Mouse (Mus musculus) urinary bladder, postnatal 10 days (tissue): Measurements from ENCODE around the gene Colgalt1.

Experiments
- DNase-seq: peaks from one replicate; pipeline ENCODE4 v3.0.0; 2022; ENCODE audit warnings: low spot score

The Colgalt1 gene

DNA sequence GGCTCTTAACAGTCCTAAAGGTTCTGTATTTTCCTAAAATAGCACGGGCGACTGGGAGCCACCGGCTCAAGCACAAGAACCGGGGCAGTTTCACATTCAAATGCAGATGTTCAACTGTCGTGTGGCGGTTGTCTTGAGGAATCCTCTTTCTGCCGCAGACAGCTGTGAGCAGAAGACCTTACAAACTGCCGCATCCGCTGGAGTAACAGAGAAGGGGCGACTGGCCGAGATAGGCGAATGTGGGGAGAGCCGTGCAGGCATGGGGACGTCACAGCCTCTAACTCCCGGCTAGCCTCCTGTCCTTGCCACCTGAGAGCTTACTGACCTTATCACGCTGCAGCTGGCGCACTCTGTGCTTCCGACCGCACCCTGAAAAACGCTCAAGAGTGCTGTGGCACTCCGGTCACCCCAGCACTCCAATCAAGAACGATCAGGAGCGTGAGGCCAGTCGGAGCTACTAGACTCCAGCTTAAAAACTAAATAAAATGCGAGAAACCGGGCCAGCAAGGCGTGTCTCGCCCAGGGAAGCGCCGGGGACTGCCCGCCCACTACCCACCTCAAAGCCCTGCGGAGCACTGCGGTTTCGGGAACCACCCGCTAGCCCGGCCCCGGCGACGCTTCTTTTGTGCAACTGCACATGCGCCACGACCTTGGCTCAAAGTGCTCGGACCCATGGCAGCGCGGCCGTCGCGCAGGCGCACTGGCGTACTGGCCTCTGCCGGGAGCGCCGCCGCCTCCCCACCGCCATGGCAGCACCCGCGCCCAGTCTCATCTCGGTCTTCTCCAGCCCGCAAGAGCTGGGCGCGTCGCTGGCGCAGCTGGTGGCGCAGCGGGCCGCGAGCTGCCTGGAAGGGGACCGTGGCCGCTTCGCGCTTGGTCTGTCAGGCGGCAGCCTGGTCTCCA, 19.1 kb upstream of the Colgalt1 start, which contains the start of gene Pgls:
Gene Pgls, plus strand, starts transcription at position 706 of the 903 bp plus-strand sequence.
- DNase-seq, result peak; percentile 85

DNA sequence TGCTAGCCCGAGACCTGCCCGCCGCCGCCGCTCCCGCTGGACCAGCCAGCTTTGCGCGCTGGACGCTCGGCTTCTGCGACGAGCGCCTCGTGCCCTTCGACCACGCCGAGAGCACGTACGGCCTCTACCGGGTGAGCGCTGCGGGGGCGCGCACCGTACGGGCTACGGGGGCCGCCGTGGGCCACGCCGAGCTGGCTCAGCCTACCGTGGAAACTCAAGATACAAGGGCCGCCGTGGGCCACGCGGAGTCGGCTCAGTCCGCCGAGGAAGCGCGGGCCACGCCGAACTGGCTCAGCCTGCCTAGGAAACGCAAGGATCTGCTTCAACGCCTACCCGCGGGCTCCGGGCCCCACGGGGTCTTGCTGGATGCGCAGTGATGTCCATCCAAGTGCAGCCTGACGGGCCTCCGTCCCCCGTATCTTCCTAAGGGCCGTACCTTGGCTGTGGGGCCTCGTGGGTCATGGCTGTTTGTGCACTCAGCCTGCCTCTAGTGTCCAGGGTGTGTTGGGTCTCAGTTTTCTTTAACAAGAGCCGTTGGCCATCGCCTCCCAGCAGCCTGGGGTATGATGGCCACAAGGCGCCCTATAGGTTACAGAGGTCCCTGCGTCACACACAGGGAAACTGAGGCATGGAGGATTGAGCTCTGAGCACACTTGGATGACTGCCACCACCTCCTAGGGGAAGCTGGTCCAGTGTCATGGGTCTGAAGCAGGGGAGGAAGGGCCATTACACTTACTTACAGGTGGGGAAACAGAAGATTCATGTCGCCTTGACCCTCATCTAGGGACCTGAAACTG, 18.2 kb upstream of the Colgalt1 start:
- DNase-seq, result no peak

DNA sequence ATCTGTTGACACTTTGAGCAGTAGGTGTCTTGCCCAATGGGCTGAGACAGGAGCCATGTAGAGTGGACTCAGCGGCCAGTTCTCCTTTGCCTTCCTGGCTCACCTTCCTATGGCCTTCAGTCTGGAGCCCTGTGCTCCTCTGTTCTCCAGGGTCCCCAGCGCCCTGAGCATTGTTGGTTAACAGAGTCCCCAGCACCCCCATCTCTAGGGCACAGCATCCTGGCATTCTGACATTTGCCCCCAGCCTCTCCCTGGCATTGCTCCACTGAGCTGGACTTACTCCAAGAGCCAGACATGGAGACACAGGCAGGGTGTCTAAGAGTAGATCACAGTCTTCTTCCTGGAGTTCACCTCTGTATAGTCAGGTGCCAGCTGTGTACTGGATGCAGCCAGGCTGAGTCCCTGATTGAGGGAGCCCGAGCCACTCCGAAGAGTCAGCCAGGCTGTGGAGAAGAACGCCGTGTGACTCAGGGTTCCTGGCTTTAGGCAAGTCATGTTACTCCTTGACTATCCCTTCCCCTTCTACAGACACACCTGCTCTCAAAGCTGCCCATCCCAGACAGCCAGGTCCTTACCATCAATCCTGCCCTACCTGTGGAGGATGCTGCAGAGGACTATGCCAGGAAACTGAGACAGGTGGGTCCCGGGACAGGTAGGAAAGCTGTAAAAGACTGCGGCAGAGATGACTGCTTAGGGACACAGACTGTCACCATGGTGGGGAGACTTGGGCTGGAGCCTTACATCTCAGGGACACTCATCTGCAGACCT, 17.1 kb upstream of the Colgalt1 start:
- DNase-seq, result no peak

DNA sequence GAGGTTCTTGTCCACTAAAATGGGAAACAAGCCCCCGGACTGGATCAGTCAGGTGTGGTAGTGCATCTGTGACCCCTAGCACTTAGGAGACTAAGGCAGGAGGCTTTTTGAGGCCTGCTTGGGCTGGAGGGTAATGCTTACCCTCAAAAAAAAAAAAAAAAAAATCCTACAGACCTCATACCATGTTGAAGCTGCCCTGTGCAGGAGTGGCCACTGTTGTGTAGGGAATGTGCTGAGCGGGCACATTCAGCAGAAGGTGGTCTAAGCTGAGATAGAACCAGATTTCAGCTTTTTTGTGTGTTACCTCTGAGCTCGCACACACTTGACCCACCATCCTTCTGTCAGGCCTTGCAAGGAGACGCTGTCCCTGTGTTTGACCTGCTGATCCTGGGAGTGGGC, 16.5 kb upstream of the Colgalt1 start:
- no peak for DNase-seq

DNA sequence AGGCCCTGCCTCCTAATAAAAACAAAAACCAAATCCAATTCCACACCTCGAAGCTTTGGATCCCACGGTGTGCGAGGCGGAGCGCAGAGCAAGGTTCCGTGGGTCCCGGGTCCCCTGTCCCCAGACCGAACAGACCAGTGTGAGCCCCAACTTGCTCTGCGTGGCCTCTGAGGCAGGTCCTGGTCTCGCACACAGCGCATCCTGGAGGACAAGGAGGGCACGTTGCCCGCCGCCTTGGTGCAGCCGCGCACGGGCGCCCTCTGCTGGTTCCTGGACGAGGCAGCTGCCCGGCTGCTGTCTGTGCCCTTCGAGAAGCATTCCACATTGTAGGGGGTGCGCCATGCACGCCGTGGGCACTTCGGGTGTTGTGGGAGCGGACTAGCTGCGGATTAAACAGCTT, 14.9 kb upstream of the Colgalt1 start:
- peak; percentile 65 for DNase-seq

- DNase-seq, result no peak
Measured at GRCm38 (mm10) chr8:71596384-71596783, 14.4 kb upstream of the Colgalt1 start.

- DNase-seq, result no peak
Measured at GRCm38 (mm10) chr8:71596798-71597197, 14.0 kb upstream of the Colgalt1 start.

DNA sequence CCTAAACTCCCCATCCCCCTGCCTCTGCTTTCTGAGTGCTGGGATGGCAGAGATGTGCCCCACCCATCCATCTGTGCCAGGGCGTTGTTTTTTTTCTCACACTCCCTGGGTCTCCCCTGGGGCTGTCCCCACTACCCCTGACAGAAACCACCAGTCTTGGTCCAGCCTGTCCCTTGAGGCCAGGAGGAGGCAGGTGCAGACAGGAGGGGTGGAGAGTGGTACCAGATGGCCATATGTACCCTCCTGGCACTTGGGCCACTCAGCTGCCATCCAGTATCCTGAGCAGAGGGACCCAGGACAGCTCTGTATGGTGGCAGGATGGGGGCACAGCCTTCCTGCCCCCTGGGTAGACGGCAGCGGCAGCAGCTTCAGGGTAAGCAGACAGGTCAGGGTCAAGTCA, 13.3 kb upstream of the Colgalt1 start, which contains the start of gene Fam129c:
Gene Fam129c, plus strand, starts transcription at position 198 of the 400 bp plus-strand sequence.
- no peak for DNase-seq

DNA sequence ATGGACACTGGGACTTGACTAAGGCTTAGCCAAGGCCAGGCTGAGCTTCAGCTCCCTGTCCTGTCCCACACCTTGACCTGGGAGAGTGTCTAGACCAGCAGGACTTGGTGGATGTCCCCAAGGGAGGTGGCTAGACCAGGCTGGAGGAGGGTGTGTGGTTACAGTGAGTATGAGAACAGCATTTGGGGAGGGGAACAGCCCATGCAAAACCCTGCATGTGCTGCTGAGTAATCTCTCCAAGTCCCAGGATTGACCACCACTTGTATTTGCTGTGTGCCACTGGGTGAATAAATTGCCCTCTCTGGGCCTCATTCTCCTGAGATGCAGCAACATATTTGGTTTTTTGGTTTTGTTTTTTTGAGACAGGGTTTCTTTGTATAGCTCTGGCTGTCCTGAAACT, 12.4 kb upstream of the Colgalt1 start:
- DNase-seq, result no peak

GRCm38 (mm10) chr8:71598841-71599240, 12.0 kb upstream of the Colgalt1 start:
- no peak for DNase-seq

DNA sequence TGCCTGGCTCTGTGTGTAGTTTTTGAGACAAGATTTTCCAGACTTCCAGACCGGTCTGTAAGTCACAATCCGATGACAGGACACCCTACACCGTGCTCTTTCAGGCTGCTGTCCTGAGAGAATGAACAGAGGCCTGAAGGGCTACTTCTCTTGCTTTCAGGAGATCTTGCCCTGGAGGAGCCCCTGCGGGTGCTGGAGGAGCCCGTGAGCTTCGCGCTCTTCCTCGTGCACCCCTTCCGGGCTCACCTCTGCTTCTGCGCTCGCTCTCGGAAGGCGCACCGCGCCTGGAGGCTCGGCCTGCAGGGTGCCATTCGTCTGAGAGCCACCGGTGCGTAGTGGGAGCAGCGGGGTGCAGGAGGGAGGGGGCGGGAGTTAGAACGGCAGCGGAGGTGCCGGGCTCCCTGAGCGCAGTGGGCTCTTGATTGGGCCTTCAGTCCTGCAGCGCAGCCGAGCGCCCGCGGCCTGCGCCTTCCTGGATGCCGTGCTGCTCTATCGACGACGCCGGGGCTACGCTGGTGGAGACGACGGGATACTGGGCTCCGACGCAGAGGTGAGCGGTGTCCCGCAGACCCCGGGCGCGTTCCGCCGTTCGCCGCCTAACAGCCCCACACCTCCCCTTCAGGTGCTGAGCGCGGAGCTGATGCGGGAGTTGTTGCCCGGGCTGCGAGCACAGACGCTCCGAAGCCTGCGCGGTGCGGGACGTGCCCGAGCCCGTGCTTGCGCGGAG, 8.7 kb upstream of the Colgalt1 start:
- DNase-seq, result no peak

GRCm38 (mm10) chr8:71602666-71603334, 8.0 kb upstream of the Colgalt1 start:
- DNase-seq, result peak; percentile 45

DNA sequence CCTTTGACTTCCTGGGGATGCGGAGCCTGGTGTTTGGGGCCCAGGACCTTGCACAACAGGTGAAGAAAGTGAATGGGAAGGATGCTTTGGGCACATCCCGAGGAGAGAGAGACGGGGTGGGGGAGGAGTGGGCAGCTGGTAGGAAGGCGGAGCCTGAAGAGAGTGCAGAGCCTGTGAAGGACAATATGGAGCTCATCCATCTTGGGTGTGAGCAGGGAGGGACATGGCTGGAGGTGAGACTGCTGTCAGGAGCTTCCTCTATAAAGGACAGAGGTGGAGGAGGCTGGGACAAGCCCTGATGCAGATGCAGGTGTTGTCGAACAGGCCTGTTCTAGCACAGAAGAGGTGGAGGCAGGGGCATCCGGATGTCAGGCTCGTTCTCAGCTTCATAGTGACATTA, 6.8 kb upstream of the Colgalt1 start:
- no peak for DNase-seq

DNA sequence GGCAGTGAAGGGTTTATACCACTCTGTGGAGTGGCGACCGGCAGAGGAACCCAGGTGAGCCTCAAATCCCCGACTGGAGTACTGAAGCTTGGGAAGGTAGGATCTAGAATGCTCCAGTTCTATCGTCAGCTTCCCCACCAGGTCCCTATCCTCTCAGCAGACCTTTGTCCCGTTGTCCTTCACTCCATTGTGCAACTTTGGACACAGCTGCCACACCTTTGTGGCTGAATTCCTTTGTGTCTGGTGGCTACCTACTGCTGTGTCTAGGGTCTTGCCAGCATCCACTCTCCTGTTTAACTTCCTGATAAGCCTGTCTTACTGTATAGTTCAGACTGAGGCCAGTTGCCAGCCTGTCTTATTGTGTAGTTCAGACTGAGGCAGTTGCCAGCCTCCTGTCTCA, 1.3 kb downstream of the Colgalt1 start:
- DNase-seq, result no peak

GRCm38 (mm10) chr8:71613418-71613817, 2.6 kb downstream of the Colgalt1 start:
- no peak for DNase-seq

- DNase-seq, result no peak
Measured at GRCm38 (mm10) chr8:71619786-71620185, 9.0 kb downstream of the Colgalt1 start.

- no peak for DNase-seq
Measured at GRCm38 (mm10) chr8:71625088-71625487, 14.3 kb downstream of the Colgalt1 start.

DNA sequence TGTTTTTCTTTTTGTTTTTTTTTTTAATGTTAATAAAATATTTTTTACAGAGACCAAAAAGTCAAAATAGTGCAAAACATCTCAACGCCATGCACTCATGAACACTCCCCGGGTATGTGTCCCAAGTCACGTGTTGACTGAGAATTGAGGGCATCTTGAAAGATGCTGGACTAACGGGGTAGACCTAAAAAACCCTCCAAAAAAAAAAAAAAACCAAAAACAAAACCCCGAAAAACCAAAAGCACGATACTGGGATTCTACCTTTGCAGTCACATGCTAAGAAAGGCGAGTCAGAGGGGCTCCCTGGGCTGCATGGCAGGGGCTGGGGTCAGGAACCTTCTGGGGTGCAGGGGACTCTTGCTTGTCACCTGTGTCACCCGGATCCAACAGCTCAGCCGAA, 16.0 kb downstream of the Colgalt1 start:
- DNase-seq, result no peak

DNA sequence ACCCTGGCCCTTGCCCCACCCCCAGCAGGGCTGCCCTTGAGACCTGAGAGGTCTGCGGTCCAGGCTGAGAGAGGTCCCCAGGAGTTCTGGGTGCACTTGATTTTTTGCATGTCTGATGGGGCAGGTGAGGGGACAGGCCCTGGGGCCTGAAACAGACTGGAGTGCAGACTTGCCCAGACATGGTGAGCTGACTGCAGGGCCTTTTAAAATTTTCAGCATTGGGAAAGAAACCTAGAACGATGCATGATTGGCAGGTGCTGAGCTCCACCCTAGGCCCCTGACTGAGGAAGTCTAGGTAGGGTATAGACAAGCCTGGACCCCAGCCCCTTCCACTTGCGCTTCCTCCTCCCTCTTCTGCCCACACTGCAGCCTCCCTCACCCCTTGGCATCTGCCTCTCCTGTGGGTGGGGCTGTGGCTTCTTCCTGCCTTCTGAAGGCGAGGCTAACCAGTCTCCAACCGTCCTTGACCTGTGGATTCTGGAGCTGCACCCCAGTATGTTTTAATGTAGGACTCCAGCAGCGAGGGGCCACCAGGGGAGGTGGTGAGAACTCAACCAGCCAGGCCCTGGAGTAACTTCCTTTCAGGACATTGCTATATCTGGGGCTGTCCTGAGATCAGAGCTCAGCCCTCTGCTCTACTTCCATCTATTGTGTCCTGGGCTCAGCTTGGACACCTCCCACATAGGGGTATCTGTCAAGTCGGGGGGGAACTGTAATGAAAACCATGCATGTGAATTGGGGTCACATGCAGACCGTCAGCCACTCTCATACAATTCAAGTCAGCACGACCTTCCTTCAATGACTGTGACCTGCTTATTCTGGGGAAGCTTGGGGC, 16.7 kb downstream of the Colgalt1 start:
- no peak for DNase-seq
